Mouse (Mus musculus) CD4-positive, CD25-positive, alpha-beta regulatory T cell, adult 4 months (primary cell): Measurements from ENCODE around the gene Gm17455. TPM values are rescaled to one million over a fixed set of nuclear protein-coding genes. Genes with fewer than 3 reads are reported as not detected.
A peak's percentile ranks its signal among the peaks of the same experiment; 100 is the strongest.

Experiments used
- ATAC-seq: one replicate; pipeline ENCODE4 v1.8.0; 2017
- polyA plus RNA-seq, 2 experiments: library from polyadenylated mRNA; unstranded; fragments of 100-300 nt; shearing (Covaris generic); gene quantifications; one replicate each; pipeline ENCODE4 v1.2.1; 2017

Gene Gm17455
- 1 to 10 TPM; 1.5 to 3.7 TPM for polyA plus RNA-seq

DNA sequence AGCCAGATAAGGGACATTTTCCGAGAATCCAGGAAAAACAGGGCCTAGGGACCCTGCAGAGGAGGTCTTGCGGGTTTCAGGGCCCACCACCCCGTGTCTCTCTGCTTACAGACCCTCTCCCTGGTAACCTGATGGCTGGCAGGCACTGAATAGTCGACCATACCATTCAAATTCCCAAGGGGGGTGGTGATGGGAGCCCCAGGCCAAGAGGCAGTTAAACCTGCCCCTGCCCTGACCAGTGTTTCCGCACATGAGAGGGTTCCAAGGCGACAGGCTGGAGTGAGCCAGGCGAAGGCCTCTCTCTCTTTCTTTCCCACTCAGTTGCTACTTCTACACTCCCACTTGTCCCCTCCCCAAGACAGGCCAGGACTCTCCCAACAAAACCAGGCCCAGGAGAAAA is at the start of gene Gm17455:
Gene Gm17455, plus strand, starts transcription at position 278 of the 400 bp plus-strand sequence.
- no peak for ATAC-seq

DNA sequence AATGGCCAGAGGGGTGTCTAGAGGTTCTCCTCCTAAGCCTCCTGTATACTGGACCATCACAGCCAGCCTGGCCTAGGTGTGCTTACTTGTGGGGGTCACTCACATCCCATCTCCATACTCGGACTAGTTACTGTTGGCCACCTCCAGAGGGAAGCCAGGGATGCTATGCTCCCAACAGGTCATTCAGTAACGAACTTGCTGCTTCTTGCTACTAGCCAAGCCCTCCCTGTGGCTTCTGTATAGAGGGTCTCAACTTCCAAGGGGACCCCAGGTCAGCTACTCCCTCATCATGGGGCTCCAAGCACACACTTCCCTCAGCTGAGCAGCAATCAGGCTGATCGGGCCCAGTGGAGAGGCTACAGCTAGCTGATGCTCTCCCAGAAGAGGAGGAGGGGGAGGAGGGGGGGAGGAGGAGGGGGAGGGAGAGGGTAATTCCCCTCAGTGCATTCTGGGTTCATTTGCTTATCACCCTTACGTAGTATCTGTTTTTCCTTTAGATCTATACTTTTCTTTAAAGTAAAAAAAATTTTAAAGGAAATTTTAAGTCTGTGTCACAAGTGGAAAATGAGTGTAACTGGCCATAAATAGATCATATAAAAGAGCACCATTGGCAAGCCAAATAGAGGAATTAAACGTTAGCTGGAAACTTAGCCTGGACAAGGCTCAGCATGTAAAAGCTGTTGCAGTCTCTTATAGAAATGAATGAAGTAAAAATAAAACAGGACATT is 49.3 kb upstream of the Gm17455 start:
- peak; percentile 37 for ATAC-seq

DNA sequence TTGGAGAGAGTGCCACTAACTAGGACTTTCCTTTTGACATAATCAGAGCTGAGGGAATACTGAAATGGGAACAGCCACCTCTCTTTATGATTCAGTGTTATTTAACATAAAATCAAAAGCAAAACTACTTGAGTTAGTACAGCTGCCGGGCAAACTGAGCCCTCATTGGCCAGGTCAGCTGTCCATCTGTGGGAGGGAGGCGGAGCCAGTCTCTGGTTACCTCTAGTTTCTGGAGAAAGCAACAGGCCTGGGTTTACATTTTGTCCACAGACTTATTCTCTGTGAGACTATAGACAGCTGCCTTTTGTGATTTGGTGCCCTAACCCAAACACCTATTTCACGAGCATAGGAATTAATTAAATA is 48.7 kb upstream of the Gm17455 start:
- ATAC-seq: peak; percentile 62

DNA sequence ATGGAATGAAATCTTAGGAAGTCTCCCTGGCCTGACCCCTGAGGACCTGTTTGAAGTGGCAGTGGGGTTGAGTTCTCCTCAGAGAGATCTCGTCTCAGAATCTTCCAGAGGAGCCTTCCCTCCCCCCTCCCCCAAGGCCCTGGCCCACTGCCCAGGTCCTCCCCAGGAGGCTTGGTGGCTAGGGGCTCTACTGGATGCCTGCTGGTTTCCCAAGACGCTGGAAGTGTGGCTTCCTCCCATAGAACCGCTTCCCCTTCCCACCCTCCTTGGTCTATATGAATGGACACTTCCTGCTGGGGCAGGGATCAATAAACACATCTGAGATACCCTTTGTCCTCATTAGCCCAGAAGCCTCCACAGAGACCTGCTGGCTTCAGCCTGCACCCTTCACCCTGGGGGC is 48.3 kb upstream of the Gm17455 start:
- ATAC-seq: no peak

DNA sequence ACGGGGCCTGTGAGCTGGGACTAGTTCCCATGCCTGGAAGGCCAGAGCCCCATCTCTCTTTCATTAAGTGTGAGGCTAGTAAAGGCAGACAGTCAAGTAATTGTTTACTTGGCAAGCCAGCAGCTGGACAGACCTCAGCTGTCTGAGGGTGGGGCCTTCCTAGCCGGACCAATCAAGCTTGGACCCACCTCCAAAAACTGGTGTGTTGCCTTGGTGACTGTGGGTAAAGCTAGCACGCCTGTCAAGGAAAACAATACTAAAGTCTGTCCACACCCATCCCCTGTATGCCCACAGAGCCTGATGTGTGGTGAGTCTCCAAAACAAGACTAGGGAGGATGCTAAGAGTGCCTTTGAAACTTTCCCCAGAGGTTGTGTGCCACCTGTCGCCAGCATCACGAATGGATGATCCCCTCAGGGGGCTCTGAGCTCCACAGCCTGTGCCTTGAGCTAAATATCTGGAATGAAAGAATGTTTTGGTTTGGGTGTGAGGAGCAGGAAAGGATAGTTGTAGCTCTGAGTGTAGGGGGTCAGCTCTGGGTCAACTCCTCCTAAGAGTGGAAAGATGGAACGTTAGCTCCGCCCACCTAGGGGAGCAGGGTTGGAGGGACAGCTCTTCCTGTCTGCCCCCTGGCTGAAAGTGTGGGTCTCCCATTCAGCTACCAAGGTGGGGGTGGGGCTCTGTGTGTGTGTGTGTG is 47.6 kb upstream of the Gm17455 start:
- ATAC-seq: peak; percentile 65

DNA sequence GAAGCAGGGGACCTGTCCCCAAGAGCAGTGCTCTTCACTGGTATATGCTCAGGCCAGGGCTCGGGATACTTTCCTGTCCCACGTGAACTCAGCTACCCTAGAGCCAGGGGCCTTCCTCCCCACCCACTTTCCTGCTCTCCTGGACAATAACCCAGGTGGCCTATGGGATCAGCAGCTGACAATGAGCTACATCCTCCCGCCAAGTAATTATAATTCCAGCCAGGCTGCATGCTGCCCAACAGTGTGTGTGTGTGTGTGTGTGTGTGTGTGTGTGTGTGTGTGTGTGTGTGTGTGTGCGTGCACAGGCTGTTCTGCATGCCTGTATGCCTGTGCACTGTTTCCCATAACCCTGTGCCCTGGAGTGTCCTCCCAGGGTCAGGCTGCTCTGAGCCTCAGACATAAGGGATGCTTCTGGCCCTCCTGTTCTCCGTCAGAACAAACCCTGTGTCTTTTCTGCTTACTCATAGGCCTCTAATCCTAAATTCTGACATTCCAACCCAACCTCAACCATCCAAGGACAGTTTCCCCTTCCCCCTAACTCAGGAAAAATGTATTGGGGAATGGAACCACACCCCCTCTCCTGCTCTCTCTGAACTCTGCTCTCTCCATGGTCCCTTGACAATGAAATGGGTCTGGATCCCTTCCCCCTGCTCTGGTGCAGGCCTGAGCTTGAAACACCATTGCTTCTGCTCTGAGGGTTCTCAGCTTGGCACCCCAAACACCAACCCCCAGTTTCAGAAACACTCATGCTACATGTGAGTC is 46.1 kb upstream of the Gm17455 start:
- no peak for ATAC-seq

DNA sequence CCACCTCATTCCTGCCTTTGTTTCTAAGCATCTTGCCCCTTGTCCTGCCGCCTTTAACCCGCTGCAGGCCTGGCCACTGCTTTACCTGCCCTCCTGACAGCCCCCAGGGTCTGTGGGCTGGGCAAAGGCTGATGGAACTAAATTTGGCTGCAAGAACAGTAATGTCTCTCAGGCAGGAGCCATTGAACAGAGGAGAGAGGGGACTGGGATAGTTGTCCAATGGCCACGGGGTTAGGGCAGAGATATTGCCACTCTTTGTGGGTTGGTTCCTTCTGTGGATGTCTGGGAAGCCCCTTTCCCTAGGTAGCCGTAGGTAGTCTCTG is 45.6 kb upstream of the Gm17455 start:
- ATAC-seq: no peak

DNA sequence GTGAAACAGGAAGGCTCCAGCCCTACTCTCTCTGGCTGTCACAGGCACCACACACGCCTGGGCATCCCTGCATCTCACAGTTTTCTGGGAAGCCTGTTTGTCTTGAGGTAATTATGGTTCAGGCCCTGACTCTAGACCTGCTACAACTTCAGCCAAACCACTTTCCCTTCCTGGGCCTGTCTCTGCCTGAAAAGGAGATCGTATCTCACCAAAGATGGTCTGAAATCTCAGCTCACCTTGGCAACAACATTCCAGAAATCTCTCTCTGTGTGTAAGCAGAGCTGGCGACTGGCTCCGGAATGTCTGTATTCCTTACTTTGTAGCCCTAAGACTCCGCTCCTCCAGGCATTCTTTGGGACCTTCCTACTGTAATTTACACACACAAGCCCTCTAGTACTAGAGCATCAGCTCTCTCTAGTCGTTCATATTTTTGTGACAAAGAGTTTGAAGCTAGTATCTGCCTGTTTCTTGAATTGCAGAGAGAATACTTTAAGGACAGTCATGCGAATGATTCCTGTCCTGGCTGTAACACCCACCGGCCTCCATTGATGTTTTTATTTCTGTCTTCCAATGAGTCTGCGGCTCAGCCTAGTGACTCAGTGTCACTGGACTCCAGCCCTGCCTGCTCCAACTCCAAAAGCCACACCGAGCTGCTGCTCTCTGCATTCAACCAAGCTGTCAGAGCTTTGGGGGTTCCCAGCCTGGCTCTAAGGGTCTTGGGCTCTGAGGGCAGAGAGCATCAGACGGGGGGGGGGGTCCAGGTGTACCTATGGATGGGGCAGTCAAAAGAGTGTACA is 44.4 kb upstream of the Gm17455 start:
- ATAC-seq: no peak

DNA sequence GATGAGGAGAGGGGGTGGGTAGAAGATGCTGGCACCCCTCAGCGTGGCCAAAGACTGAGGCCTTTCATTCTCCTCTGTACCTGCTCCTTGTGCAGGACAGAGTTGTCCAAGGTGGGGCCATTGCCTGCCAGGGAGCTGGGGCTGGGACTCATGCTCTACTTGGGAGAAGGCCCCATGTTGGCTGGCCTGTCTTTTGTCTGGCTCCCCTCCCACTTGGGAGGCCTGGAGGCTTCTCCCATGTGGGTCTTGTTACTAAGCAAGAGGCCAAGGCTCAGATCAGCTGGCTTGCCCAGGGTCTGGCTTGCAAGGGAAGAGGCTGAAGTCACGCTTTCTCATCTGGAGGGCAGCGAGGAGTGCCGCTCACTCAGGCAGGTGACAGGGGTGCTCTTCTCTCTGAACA is 42.1 kb upstream of the Gm17455 start:
- no peak for ATAC-seq

DNA sequence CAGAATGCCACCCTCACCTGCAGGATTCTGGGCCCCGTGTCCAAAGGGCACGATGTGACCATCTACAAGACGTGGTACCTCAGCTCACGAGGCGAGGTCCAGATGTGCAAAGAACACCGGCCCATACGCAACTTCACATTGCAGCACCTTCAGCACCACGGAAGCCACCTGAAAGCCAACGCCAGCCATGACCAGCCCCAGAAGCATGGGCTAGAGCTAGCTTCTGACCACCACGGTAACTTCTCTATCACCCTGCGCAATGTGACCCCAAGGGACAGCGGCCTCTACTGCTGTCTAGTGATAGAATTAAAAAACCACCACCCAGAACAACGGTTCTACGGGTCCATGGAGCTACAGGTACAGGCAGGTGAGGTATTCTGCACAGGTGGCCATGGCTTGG is 41.6 kb upstream of the Gm17455 start:
- no peak for ATAC-seq

DNA sequence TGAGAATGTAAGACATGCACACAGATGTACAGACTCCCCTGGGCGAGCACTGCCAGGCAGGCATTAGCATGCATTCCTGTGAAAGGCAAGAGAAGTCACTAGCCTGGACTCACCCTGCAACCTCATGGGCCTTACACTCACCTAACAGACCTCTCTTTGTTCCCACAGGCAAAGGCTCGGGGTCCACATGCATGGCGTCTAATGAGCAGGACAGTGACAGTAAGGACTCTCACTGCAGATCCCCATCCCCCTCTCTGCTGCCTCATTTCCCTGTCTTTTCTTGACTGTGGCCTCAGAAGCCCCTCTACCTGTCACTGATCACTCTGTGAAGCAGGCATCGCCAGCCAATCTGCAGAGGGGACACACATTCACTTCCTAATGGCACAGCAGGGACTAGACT is 40.8 kb upstream of the Gm17455 start:
- ATAC-seq: no peak

DNA sequence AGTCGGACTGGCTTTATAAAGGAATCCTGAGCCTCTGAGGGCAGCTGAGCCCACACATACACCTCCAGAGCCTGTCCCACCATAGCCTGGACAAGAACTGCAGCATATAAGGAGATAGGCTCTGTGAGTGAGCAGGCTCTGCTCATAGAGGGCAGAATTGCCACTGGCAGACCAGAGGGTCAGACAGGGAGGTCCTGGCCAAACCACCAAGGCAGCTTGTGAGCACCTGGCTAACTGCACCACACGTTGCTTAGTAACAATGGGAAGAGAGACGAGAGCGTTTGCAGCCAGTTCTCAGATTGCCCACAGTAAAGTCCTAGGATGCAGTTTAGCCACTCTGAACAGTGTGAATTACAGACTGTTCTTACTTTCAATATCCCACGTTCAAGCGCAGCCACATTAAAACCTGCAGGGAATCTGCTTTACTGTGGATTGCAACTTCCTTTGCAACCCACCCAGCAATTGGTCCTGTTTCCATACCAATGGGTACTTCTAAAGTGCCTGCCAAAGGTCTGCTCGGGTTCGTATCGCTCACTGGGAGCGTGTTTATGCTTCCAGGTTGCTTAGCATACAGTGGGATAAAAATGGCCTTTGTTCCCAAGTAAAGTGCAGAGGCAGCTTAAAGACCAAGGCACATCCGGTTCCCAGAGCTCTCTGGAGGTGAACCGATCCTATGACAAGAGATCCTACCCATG is 37.8 kb upstream of the Gm17455 start:
- ATAC-seq: no peak

DNA sequence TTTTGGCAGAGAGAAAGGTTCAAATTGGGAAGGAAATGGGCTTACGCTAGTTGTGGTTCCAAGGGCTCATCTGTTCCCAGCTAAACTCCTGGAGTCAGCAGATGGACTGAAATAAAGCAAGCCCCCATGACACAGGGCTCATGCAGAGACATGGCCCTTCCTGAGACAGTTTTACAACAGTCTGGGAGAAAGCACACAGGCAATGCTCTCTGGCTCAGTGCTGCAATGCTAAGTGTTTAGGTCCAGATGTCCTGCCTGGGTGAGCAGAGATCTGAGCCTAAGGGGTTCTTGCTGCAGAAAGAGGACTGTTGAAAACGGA is 37.3 kb upstream of the Gm17455 start:
- ATAC-seq: no peak

DNA sequence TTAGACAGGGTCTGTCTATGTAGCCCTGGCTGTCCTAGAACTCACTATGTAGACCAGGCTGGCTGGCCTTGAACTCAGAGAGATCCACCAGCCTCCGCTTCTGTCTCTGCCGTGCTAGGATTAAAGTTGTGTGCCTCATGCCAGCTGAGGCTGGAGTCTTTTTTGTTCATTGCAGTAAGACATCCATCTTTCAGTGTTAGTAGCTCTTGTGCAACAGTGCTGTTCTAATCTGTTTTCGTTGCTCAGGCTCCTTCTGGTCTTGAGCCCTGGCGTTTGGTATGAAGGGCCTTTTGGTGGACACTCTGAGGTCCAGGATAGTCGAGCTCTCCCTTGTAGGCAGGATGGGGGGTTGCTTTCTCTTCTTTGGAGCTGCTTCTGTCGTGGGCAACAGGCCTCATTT is 36.1 kb upstream of the Gm17455 start:
- no peak for ATAC-seq

DNA sequence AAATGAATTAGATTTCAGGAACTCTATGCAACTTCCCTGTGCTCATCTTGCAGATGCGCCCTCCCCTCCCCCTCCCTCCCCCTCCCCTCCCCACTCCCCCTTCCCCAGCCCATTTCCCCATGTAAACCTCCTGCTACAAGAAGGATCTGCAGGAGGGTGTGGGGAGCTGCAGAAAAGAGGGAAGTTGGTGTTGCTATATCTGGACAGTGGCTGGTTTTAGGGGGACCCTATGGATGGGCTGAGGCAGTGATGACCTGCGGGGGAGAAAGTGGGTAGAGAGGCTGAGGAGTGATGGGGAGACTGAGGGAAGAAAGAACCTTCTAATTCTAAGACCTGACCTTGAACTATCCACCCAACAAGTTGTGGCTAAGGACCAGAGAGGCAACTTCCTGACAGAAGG is 32.4 kb upstream of the Gm17455 start:
- no peak for ATAC-seq

DNA sequence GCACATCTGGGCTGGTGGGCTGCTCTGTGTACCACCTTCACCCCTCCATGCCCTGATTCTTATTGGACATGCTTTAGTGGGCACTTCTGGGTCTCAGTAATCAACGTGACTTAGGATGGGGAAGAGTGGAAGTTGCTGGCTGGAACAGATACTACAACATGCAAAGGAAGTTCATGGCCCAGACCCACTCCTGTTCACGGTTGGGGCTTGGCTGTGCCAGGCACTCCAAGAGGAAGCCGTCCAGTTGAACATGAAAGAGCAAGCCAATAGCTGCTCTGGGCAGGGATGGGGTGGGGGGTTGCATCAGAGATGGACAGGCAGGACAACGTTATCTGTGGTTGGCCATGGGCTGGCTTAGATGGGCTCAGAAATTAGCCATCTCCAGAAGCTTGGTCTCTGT is 31.6 kb upstream of the Gm17455 start:
- ATAC-seq: no peak

DNA sequence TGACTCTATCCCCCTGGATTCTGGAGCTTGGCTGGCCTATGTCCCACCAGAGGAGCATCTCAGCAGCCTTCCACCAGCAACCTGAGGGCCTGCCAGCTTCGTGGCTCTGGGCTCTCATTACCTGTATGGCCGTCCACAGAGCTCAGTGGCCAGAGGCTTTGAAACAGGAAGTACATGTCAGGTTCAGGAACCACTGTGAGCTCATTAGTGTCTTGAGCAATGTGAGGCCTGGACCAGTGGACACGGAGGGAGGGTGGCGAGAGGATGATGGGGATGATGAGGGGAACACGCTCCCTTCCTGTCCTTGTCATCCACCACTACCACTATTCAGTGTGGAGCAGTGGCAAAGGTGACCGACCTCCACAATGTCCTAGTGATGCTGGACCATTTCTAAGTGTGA is 30.1 kb upstream of the Gm17455 start:
- ATAC-seq: no peak

DNA sequence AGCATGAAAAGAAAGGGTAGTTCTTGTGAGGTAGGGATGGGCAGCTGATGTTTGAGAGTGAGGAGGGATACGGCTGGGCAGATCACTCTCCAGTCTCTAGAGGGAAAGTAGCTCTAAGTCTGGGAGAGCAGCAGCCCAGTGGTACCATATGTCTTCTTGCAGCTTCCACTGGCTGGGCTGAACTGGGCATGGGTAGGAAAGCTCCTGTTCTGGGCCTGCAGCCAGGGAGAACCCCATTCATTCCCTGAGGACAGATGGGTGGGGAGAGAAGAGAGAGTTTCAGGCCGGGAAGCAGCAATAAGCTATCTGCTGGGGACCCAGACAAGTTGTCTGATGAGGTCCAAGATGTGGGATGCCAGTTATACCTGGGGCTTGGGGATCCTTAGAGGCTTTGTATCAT is 29.4 kb upstream of the Gm17455 start:
- no peak for ATAC-seq

DNA sequence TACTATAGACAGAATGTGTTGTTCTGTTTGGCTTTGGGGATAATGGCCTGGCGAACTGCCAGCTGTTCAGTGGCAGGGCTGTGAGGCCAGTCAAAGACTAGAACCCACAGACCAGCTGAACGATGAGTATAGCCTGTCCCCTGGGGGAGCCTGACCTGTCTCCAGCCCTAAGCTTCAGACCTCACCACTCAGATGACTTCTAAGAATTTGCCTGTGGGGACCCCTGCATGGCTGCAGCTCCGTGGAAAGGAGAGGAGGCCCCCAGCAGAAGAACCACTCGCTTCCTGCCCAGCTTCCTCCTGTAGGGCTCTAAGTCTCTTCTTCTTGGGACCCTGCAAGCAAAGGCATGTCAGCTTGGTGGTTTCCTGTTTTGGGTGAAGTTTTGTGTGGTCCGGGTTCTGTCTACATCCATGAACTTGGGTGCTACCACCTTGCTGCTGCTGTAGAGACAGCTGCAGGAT is 28.9 kb upstream of the Gm17455 start:
- peak; percentile 70 for ATAC-seq

DNA sequence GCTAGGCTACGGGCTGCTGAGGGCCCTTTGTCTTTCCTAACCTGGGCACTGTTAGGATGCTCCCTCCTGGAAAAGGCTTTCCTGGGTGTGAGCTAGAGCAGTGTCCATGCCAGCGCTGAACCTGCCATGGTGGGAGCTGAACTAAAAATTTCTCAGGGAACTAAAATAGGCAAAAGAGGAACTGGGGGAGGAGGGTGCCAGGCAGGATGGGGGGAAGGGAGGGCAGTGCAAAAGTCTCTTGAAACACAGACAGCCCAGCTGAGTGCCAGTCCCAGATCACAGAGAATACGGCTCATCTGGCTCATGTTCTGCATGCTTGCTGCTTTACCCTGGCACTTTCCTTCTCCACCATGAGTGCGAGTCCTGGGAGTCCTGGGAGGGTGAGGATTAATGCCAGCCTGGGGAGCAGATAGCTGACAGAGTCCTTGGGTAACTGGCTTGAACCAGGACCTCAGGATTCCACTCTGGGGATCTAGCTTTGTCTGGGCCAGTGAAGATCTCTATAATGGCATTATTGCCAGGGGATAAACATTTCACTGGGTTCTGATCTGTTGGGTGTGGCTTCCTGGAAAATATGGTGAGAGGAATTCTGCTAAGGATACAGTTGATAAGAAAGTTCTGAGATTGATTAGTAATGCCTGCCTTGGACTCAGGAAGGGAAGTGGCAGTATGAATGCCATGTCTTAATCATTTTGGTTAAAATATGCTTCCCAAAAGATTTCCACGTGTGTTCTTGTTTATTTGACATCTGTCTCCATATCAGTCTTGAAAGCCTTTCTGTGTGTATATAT is 27.7 kb upstream of the Gm17455 start:
- ATAC-seq: peak; percentile 42

DNA sequence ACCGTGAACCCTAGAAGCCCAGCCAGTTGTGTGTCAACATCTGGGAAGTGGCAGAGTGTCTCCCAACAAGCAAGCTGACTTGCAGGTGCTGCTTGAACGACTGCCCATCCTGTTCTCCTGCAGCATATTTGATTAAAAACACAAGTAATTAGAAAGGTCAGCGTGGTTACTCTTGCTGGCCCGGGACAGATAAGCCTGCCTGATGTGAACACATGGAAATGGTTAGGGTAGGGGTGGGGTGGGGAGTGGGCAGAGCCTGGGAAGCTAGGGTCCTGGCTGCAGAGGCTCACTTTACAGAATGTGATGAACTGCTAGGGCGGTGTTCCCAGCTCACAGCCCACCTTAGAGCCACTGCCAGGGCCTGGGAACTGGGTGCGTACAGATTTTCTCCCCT is 26.0 kb upstream of the Gm17455 start:
- no peak for ATAC-seq
